Mouse (Mus musculus) cerebellum, postnatal 14 days (tissue): ENCODE measurements around the gene Atxn7l3b.
"Not testable (repeated sequence)": the region's sequence is repeated elsewhere in the genome, so short reads cannot be mapped to it uniquely, and the experiment has no call there.

Experiments
- DNase-seq, 2 experiments: peaks; one replicate each; pipeline ENCODE4 v3.0.0; 2021; ENCODE audit warnings: mixed read lengths in 2 of 2

Atxn7l3b gene

DNA sequence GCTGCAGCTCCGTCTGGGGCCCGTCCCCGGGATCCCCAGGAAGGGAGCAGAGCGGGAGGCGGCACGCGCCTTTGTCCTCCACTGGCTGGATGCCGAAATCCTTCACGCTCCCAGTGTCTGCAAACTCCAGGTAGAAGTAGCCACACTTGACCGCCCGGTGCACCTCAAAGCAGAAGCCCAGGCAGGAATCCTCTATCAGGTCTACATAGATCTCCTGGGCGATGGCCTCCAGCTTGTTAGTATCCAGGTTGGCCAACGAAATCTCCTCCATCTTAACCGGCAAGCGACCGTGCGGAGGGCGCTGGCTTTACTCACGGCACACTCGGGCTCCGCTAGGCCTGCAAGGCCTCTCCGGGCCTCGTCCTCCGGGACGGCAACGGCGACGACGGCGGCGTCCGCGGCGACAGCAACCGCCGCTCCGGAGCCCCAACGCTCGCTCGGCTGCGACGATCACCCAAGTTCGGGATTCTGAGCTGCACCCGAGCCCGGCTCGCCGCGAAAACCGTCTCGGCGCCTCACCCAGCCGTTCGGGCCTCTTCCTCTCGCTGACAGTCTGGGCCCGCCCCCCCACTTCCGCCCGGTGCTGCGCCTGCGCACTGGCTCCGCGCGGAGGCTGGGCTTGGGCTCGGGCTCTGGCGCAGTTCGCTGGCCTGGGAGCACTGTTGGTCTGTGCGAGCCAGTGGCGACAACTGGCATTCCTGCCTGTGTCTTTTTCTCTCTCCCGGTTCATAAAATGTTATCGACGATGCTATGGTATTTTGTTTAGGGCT, at the start of gene Atxn7l3b:
Atxn7l3b (minus strand) TSS at position 550 of the 770 bp plus-strand sequence.
- DNase-seq, result peak; percentile 98 to 99

DNA sequence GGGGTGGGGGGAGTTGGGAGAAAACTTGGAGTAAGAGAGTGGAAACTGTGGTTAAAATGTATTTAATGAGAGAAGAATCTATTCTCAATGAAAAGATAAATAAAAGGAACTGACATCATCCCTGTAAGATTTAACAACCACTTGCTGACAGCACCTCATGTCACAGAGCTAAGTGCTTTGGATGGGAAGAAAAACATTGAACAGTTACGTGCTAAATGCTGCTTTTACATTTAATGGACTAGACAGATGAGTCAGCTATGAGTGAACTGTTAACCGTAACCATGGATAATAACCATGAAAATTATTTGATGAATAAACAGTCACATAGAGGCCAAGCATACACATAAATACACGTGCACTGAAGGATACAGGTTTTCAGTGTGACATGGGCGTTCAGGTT, 48.8 kb upstream of the Atxn7l3b start:
- no peak for DNase-seq

DNA sequence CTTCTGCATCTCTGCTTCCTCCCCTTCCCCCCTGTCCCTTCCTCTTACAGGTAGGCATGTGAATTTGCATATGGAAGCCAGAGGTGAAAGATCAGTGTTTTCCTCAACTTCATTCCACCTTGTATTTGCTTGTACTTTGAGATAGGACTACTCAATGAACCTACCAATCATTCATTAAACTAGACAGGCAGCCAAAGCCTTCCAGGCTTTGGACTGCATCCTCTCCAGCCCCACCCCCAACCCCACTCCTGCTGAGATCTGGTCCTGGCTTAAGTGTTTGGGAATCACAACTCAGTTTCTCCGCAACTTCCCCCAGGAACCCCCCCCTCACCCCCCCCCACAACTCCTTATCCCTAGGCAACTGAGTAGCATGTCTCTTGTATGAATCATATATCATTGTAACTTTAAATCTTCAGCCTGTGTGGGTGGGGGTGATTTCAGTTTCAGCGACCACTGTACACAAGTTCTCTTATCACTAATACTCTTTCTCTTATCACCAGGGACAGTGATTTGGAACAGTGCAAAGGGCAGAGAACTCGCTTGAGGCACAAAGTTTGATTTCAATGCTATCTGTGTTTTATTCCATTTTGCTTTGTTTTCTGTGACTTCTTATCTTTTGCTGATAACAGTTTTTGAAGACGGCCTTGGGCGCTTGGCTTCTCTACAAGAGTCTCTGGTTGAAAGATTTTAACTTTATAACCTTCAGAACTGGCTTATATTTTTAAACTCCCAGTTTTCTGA, 44.7 kb upstream of the Atxn7l3b start:
- no peak for DNase-seq

DNA sequence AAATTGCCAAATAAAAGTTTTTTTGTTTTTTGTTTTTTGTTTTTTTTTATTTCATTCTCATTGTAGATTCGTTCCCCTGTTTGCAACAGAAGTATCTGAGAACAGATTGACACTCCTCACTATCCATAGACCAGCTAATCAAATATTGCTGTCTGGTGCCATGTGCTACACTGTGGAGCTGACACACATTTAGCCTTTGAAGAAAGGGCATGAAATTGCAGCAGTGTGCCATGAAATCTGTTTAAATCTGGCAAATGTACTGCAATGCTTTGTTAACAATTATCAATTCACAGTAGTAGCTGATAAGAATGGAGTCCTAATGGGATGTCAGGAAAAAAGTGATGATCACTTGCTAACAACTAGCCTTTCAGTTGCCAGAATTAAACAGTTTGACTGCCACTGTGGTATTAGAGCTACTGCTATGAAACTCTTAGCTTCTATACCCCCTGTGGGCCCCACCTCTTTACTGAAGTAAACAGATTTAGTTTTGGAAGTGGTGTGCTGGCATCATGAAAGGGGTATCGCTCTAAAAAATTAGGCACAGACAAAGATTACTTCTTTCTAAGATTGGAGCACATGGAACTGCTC, 41.3 kb upstream of the Atxn7l3b start:
- no peak for DNase-seq

DNA sequence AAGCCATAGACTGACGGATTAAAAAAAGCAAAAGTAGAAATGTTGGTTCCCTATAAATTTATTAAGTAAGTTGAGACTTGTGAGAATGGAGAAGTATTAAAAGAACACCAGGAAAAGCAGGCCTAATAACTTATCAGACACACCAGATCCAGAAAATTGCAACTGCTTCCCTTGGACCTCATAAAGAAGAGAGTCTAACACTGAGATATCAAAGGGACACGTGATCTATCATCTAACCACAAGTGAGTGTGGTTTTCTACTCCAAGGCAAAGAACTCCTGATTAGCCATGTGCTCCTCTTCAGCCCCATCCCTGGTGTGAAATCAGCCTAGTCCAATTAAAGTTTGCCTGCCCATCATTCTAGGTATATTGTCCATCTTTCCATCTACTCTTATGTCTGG, 38.8 kb upstream of the Atxn7l3b start:
- DNase-seq, result no peak

DNA sequence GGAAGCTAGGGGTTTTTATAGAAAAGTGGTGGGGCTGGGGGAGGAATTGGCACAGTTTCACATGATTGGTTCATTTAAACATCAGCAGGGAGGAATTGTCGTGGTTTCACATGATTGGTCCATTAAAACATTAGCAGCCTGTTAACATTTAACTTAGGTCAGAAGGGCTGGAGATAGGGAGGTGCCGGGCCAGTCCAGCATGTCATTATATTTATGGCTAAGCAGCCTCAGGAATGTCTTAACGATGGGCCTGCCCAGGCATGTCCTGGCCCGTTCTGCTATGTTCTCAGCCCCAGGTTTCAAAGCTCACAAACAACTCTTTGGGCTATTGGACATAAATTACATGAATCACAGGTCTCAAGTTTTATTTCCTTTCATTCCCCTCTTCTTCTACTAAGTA, 33.4 kb upstream of the Atxn7l3b start:
- not testable (repeated sequence) for DNase-seq

DNA sequence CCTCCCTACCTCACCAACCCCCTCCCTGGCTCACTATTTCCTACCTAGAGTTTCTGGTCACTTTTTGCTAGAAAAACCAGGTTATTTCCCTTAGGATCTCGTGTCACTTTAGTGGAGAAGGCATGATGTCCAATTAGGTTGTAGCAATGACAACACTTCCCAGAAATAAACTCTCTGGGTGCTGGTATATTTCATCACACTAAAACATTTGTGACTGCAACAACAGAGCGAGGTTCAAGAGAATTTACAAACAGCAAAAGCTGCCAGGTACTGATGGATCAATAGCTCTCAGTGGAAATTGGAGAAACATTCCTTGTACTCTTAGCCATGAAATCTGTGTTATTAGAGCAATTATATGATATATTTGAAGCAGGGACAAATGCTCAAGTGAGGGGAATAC, 25.3 kb upstream of the Atxn7l3b start:
- no peak for DNase-seq

DNA sequence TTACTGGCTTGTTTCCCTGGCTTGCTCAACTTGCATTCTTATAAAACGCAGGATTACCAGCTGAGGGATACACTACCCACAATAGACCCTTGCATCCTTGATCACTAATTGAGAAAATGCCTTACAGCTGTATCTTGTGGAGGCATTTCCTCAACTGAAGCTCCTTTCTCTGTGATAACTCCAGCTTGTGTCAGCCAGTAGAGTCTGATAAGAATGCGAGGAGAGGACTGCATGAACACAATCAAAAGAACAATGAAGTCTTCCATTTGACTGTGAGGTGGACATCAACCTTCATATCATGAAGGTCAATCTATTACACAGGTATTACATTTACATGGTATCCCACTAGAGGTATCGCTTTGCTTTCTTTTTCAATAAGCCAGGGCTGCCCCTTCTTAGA, 19.7 kb upstream of the Atxn7l3b start:
- no peak for DNase-seq

DNA sequence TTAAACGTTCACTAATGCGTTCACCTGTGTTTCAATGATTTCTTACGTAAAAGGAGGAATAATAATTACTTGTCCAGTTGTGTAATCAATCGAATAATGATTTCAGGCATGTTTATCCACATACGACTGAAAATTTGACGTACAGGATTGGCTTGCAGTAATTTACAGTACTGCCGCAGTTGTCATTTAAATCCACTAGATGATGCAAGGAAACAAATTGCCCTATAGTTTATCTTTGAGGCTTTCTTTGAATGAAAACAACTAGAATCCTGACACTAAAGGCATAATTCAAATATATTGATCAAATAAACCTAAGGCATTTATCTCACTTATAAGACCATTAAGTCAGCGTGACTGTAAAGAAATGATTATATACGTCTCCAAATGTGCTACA, 418 bp upstream of the Atxn7l3b start:
- DNase-seq, result no peak

DNA sequence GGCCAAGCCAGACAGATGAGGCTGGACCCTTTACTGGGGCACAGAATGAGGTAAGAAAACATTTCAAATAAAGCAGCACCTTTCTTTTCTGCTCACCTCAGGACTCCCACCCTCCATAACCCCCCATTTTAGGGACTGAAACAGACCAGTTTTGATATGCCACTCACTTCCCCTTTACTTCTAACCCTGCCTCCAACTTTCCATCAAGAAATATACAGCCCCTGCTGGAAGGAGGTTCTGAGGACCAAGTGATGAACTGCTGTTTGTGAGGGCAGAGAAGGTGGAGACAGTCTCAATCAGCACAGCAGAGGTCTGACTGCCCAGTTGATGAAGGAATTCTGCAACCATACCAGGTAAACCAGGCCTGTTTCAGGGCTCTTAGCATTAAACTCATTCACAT, 1.8 kb downstream of the Atxn7l3b start:
- no peak for DNase-seq

DNA sequence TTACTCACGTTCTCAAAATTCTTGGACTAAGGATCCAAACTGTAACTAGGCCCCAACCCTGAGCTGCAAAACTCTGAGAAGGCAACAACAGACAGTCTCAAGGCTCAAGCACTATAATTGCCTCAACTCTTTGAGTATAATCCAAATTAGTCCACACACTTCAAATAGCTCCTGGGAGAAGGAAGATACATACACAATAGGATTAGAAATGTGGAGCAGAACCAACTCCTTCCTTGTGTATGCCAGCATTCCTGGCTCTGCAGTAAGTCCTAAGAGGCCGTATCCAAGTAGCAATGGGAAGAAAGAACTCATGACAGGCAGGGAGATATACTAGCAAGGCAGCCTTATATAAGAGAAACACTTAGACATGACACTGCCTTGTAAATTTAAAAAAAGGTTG, 2.5 kb downstream of the Atxn7l3b start:
- DNase-seq, result no peak

DNA sequence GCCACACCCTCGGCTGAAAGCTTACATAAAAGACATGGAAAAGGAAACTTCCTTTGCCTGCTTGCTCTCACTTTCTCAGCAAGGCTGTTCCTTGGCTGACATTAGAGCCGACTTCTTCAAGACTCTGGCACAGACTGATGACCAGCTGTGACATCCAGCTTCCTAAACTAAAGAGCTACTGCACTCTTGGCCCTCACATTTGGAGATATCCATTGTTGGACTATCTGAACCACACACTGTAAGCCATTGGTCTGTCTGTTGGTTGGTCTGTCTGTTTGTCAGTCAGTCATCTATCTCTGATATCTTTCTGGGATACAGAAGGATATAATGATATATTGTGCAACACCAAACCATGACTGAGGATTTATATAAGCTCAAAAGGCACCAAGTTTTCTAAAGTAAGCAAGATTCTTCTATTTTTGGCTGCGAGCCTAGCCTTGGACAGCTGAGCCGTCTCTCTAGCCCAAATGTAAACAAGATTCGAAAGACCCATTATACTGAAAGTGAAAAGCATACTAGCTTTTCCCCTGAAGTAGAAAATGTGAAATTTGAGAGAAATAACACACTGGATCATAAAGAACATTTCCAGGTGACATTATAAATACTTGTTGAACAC, 12.1 kb downstream of the Atxn7l3b start:
- DNase-seq, result no peak

DNA sequence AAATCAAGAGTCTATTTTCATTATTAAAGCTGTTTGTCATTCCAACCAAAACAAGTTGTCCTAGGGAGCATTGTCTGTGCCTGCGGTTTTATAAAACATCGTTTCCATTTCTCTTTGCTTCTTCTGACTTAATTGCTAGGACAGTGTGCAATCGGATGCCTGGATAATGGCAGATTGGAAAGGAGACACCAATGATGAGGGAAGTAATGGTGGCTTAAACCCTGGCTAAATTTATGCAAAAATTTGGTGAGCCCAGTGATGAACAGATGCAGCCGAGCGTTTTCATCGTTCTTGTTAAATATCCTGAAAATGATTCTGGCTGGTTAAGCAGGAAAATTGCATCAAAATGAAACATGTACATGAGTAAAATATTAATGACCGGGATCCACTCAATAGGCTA, 28.6 kb downstream of the Atxn7l3b start:
- DNase-seq, result no peak

DNA sequence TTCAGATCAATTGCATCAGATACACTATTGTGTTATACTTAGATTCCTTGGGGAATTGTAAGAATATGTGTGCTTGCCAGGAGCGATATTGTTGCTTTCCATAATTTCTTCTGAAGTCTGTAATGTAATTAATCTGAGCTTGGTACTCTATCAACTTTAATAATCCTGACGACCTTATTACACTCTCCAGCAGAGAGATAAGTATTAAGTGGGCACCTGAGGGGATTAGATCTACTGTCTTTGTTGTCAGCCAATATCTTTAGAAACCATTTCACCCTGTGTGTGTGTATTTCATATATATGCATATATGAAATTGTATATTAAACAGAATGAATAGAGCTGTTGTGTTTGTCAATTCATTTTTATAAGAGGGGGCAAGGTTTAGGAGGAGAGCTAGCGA, 29.0 kb downstream of the Atxn7l3b start:
- no peak for DNase-seq

DNA sequence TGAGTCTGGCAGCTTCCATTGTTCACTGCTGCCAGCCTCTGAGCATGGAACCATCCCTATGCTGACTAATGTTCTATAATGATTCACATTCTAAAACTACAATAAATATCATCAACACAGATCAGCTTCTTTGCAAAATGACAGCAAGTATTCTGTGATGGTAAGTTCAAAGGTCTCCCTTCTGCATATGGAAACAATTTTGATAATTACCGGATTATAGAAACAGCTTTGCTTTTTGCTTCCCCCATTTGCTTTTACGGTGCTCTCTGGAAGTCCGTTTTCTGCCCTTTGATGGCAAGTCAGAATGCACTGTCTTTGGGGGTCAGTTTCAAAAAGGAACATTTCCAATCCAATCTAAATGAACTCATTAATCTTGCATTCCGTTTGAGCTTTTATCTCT, 32.2 kb downstream of the Atxn7l3b start:
- DNase-seq, result no peak

DNA sequence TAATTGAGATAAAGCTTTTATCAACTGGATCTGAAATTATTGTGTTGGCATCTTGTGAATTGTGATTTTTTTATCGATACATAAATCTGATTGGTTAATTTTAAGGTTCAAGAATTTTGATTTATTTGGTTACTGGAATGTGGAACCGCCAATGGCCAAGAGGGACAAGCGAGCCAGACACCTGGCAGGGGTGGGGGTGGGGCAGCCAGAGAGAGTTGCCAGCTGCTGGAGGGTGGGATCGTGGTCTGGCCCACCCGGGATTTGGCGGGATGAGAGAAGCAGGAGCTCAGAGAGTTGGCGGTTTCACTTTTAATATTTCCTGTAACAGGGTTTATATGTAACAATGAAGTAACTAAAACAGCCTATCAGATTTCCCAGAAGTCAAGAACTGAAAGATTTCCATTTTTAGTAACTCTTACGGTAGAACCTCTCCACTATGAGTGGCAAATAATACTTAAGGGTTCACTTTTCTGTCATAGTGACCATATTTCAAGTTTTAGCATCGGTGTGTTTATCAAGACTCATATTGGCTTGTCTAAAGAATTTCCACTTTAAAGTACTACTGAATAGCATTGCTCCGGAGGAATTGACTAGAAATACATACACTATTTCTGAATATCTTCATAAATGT, 35.1 kb downstream of the Atxn7l3b start:
- DNase-seq, result no peak

DNA sequence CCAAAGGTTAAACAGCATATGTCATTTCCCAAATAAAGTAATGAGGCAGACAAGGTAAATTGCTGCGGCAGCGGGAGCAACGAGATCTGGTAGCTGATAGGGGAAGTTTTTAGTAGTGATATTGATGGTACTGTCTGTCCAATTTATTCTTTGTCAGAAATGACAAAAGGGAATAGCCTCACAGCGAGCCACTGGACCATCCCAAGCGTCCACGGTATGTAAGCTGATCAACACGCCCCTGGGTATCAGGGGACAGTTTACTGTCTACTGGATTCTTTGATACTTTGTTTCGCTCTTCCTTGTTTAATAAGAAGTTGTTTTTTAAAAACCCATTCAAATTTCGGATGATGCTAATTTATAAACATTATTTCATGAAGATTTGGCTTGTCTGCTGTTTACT, 44.7 kb downstream of the Atxn7l3b start:
- DNase-seq, result no peak

DNA sequence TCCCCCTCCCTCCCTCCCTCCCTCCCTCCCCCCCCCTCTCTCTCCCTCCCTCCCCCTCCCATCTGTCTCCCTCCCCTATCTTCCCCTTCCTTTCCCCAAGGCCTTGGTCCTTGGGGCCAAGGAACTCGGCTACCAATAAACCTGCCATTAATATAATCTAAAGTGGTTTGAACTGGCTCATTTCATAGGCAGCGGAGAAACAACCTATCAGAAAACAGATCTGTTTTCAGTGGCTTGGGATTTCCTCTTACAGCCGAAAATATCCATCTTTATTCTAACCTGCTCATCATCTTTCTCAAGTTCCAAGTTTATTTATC, 45.2 kb downstream of the Atxn7l3b start:
- no peak for DNase-seq

DNA sequence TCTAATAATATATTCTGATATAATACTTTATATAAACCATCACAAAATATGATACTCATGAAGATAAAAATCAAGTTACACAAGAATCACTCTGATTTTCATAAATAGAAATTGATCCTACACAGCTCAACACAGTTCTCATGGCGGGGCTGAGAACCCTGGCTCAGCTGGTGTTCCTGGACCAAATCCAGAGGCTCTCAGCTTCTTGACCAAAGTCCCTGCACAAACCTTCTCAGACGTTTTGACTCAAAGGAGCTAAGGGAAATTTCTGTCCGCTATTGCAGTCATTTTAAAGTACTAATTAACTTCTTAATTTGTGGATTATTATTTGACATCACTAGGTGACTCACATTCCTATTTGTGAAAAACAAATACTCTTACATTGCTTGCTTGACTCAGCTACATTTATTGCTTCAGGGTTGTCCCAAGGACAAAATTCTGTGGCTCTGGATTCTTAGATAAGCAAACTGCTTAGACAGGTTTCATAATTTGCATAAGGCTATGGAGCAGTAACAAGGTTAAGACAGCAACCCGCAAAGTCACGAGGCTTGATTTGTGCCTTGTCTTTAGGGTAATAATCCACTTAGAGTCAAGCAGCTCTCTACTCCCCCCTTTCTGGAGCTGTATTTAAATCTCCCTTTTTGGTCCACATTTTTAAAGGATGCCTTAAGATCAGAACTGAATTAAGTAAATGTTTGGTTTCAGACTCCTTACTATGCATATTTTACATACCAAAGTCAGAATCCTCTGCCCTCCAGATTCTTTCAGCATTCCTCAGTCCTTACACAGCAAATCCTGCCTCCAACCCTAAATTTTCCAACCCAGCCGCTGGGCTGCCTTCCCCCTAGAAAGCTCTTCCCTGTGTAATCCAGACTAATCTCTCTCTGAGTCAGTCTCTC, 45.8 kb downstream of the Atxn7l3b start:
- peak; percentile 16 to 29 for DNase-seq

DNA sequence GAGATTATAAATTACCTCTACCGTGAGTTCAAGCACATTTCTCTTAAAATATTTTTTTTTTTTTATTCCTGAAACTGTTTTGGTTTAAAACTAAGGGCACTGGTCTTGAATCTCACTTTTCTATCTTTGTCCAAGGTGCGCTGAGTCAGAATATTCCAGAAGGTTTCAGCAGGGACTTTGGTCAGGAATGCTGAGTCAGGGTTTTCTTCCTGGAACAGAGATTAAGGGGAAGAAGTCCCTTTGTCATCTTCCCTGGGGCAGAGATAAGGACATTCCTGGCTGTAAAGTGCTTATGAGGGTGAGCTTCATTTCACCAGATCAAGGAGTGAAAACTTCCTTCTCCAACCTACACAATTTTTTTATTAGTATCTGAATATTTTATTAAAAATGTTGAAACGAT, 46.7 kb downstream of the Atxn7l3b start:
- no peak for DNase-seq

DNA sequence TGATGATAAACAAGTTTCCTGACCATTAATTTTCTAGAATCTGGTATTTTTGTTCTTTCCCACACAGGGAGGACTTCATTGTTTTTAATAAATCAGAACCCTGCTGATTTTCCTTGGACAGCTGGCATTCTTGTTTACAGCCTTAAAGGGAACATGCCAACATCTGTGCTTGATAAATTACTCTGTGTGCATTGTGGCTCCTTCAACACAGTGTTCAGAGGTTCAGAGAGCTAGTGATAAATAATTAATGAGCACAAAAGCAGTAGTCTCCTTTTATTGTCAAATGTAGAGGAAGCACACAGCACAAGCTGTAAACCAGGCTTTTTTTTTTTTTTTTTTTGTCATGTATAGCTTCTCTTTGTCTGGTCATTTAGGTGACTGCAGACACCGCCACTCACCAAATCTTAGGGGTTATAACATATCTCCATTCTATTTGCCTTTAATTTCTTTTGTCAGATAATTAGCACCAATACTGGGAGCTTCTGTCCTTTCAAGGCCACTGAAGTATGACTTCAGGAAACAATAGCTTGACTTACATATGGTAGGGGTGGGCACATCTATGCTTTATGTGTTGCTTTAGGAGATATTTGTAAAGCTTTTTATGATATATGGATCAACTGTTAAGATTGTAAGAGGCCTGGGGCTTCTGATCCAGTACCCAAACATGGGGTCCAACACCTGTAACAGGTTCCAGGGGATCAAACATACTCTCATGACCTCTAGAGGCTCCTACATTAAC, 52.0 kb downstream of the Atxn7l3b start:
- no peak for DNase-seq
